Mouse (Mus musculus): ENCODE results near the gene Olfr1160.
"Not testable (repeated sequence)": the region's sequence is repeated elsewhere in the genome, so short reads cannot be mapped to it uniquely, and the experiment has no call there.

Gene Olfr1160

DNA sequence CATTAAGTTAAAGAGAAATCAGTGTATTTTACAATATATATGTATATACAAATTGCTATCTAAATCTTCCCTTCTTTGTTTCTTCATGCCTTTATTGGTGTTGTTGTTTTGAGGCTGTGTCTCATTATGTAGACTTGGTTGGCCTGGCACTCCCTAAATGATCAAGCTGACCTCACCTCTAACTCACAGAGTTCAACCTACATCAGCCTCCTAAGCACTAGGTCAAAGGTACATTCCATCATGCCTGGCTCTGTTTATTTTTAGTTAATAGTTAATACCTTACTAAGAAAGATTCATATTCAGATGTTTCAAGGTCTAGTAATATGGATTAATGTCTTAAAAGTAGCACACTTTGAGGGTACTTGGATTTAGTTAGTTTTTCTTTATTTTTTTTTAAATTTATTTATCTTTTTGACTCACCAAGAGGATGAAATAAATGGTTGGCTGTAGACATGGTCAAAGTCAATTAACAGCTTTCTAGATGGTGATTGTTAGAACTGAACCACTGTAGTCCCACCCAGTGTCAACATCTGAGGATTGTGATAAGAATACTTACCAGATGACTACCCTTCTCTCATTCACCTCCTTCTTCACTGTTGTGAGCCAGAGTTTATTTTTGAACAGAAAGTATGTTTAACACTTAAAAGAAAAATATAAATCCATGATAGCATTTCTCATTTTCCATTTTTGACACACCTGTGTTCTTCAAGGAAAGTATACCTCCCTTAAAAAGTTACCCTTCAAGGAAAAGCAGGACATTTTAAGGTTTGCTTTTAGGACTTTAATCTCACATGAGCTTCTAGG lies at the start of gene Olfr1160:
Gene Olfr1160 (minus strand): TSS at position 754 of the 804 bp plus-strand sequence.
- no peak for DNase-seq (ENCODE audit: low spot score)

DNA sequence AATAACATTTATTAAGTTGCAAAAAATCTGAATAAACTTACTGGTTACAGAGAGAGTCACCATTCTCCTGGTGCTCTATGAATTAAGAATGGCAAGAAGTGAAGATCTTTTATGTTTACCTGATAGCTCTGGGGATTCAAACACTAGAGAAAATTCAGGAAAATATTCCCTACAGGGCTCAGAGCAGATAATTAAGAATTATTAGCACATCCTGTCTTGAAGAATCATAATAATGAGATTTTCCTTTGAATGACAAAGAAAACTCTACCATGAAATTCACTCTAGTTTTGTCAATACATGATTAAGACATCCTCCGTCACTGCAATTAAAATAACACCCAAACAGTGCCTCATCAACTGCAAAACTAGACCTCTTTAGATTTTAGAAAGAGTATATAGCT lies 43.0 kb upstream of the Olfr1160 start, which contains the start of gene Olfr1162:
Gene Olfr1162 (minus strand): TSS at position 101 of the 400 bp plus-strand sequence.
- no peak for DNase-seq (ENCODE audit: low spot score)

DNA sequence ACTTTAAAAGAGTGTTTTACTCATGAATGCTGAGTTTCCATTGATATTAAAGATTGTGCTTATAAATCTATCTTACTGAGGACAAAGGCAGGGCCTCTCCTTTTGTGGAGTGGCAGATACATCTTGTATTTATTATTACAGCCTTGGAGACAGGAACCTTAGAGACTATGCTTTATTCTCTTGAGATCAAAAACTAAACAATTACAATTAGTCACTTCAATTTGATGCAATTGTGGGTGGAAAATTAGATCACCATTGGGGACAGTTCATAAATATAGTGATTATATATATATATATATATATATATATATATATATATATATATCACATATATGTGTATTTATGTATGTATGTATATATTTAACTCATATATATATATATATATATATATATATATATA lies 29.5 kb upstream of the Olfr1160 start, which contains the start of gene Olfr73:
Gene Olfr73 (minus strand): TSS at position 101 of the 400 bp plus-strand sequence.
- DNase-seq (ENCODE audit: low spot score) = no peak

DNA sequence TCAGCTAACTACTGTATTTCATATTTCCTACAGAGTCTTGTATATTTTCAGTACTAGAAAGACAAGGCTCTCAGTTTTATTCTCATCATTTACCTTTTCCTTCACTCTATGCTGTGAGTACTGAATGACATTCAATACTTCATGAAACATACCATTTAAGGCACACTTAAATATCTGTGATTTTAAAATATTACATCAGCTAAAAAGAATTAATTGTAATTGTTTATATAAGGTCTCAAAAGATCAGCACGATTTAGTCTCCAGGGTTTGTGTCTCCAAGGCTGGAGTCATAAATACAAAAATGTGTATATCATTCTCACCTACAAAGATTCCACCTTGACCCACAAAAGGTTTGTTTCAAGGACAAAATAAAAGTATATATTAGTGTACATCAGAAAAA lies 14.4 kb upstream of the Olfr1160 start, which contains the start of gene Olfr1161:
Gene Olfr1161 (plus strand): TSS at position 301 of the 400 bp plus-strand sequence.
- not testable (repeated sequence) for DNase-seq (ENCODE audit: low spot score)

DNA sequence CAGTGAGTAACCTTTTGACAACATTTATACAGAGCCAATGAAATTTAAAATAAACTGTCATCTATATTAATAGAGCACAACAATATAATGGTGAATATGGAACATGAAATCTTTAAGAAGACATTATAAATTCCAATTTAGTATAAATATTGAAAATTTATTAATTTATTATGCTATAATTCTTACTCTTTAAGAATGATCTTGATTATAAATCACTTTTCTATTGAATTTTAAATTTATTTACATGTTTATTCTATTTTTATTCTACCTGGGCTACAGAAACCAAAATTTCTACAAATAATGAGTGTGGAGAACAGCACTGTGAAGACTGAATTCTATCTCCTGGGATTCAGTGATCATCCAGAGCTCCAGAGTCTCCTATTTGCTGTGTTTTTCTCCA lies 18.3 kb downstream of the Olfr1160 start, which contains the start of gene Olfr1158:
Gene Olfr1158 (plus strand): TSS at position 301 of the 400 bp plus-strand sequence.
- no peak for DNase-seq (ENCODE audit: low spot score)

DNA sequence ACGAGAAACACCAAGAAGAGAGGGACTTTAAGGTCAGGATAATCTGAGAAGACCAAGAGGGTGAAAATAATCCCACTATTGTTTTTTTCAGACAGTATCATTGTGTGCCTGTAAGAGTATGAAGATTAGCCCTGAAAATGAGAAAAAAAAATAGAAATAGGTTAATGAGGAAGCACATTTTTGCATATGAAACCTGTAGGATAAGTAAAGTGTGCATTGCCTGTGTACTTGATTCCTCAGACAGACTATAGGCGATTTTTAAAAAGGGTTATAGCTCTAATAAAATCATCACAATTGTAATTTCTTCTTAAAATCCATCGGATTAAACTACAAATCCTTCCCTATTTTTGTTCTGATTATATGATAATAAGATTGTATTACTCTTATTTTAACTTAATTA lies 33.5 kb downstream of the Olfr1160 start, which contains the start of gene Olfr74:
Gene Olfr74 (minus strand): TSS at position 101 of the 400 bp plus-strand sequence.
- DNase-seq (ENCODE audit: low spot score) = no peak

DNA sequence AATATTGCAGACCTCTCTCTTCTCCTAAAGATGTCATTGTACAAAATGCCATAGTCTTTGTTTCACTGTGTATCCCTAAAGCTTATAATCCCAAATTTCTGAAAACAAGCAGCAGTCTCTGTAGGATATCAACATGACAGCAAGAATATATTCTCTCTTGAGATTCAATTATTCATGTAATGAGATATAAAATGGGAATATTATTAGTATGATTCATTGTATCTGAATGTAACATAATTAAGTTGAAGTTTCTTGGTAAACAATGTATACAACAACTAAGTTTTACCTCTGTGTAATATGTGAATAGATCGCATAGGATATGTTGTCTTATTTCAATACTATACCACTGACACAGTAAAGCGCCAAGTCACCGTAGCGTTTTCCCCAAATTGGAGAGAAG lies 39.9 kb downstream of the Olfr1160 start, which contains the start of gene Olfr1157:
Gene Olfr1157 (minus strand): TSS at position 101 of the 400 bp plus-strand sequence.
- no peak for DNase-seq (ENCODE audit: low spot score)

DNA sequence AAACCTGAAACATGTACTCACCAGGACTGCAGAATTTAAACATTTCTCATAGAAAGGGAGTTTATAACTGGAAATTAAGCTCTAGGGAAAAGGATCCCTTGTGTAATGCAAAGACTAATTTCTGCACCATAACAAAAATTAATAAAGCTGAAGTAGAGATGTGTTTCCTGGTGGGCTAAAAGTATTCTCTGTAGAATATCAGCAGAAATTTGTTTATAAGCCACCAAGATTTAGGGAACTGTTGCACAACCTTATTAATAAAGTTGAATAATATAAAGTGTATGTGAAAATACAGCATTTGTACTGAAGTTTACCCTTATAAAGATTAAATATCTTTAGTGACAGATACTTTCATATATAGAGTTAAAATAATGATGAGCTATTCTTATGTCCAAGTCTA lies 55.1 kb downstream of the Olfr1160 start, which contains the start of gene Olfr1156:
Gene Olfr1156 (minus strand): TSS at position 101 of the 400 bp plus-strand sequence.
- no peak for DNase-seq (ENCODE audit: low spot score)

Measured in c-Kit-positive CD71-positive TER-119-positive erythroid progenitor cells, embryonic 14.5 days (primary cell).